Mouse (Mus musculus) heart, postnatal 4 days (tissue): Measurements from ENCODE around the gene Parpbp. TPM values are rescaled to one million over a fixed set of nuclear protein-coding genes. Genes with fewer than 3 reads are reported as not detected.

ENCODE experiments used
- total RNA-seq, 2 experiments: library from RNA; stranded (reverse); gene quantifications; 2 replicates each; pipeline ENCODE4 v1.2.3; 2021

The Parpbp gene
- total RNA-seq, 2 experiments from 2014 or later = 10.6 to 12.6 TPM

Other genes with a start within 250 kb of the Parpbp start
- gene Pmch, start 55.9 kb downstream of the Parpbp start, total RNA-seq = not detected
- gene Nup37, start 51 bp upstream of the Parpbp start, total RNA-seq = 10 to 100 TPM; 11.5 to 12.6 TPM
- 10 to 100 TPM; 24.5 to 24.7 TPM for gene Washc3, start 54.2 kb upstream of the Parpbp start, total RNA-seq
- gene Dram1, start 232.1 kb upstream of the Parpbp start, total RNA-seq = 1 to 10 TPM; 2.8 to 3.1 TPM
- 10 to 100 TPM; 36.5 to 36.6 TPM for gene Gnptab, start 232.2 kb upstream of the Parpbp start, total RNA-seq